Mouse (Mus musculus): Measurements from ENCODE around the gene Filip1l.
"Not testable (repeated sequence)": the region's sequence is repeated elsewhere in the genome, so short reads cannot be mapped to it uniquely, and the experiment has no call there.

Gene Filip1l

DNA sequence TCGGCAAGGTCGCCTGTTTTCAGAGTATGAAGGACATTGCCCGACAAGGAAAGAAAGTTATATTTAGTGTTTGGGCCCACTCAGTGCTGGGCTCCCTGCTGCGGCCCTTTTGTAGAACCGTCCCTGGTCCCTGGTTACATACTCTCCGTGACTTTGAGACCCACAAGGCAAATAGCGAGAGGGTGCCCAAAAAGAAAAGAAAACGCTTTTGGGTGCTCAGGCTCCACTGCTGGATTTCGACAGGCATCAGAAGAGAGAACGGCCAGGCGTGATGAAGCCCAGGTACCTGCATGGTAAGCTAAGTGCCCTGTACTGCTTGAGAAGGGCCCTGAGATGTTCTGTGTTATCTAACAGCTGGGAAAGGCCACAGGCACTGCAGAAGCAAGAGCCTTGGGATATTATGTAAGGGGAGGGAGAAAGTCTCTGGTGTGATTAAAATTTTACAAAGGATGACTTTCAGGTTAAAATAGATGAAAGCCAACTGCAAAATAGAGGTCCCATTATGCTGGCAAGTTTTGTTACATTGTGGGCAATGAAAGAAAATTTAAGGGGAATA, 351 bp downstream of the Filip1l start:
- no peak for DNase-seq (ENCODE audit: low spot score in 2 of 2)

DNA sequence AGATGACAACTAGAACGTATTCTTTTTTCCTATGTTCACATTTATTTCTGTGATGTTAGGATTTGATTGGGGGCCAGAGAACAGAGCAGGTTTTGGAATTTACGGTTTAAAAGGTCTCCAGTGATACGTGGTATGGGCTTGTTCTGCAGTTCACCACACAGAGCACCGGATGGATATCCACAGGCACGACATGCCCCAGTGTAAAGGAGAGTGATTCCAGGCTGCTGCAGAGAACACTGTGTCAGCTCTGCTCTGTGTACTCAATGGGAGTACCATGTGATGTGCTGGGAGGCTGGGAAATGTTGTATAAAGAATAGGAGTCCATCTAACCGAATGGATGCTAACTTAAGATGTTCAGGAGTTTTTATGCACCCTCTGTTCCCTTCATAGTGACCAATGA, 1.0 kb downstream of the Filip1l start:
- DNase-seq (ENCODE audit: low spot score in 2 of 2): no peak

DNA sequence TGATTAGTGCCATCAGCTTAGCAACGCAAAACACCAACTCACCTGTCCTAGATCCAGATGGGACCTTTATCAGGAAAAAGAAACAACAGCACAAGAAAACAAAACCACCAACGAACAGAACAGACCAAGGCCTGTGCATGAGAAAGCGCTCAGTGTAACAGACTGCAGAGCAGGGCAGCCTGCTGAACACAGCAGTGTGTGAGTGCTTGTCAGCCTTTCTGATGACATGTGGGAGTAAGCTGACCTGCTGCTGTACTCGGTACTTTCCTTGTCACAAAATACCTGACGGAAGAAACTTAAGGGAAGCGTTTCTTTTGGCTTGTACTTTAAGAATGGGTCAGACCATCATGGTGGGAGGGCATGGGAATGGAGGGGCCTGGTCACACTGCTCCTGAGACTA, 3.6 kb downstream of the Filip1l start:
- DNase-seq (ENCODE audit: low spot score in 2 of 2): no peak

DNA sequence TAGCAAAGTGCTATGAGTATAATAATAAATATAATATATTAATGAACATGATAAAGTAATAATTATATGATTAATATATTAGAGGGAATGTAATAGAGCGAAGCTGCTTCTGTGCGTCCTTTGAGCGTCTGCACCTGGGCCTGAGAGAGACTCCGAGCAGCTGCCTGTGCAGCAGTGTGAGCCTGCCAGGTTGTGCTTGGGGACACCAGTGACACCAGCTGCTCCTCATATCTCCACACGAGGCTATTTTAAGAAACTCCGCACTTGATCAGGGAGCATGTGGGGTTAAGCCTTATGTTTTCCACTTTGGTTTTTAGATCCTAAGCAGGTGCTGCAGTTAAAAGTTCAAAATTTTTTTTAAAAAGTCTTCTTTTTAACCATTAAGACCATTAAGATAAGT, 4.1 kb downstream of the Filip1l start:
- DNase-seq (ENCODE audit: low spot score in 2 of 2): no peak

GRCm38 (mm10) chr16:57359251-57359650, 6.4 kb downstream of the Filip1l start:
- DNase-seq (ENCODE audit: low spot score in 2 of 2): no peak

- DNase-seq (ENCODE audit: low spot score in 2 of 2): no peak
These were observed 7.9 kb downstream of the Filip1l start for GRCm38 (mm10) chr16:57360785-57361184.

- peak; percentile 30 to 39 for DNase-seq (ENCODE audit: low spot score in 2 of 2)
These were observed 9.9 kb downstream of the Filip1l start for GRCm38 (mm10) chr16:57362679-57363401.

DNA sequence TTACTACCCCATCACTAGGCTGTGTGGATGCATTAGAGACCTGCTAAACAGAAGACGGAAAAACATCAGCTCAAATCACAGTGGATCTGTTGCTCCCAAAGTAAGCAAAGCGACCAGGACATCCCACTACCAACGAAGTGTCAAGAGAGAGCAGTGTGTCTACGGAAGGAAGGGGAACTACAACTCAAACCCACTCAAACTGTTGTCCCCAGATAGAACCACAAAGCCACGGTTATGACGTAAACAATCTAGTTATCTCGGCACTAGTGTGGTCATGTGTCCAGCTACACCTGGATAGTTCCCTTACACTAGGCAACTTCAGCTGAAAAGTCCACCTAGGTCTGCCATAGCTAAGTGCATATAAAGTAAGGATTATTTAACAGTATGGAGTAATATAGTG, 11.6 kb downstream of the Filip1l start:
- no peak for DNase-seq (ENCODE audit: low spot score in 2 of 2)

DNA sequence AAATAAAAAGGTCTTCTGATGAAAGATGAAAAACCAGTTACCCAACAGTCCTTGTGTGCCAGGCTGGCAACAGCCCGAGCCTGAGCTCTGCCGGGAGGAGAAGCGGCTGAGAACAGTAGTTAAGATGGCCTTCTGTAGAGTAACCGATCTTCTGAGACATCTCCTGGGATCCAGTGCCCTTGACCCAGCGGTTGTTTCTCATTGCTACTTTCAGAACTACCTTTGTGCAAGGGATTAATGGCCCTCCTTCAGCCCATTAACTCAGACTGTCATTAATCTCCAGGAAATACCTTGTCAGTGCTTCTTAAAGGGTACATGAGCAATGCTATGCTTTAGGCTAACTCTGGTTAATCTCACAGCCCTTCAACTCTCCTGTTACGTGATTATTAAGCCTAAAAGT, 13.2 kb downstream of the Filip1l start:
- no peak for DNase-seq (ENCODE audit: low spot score in 2 of 2)

DNA sequence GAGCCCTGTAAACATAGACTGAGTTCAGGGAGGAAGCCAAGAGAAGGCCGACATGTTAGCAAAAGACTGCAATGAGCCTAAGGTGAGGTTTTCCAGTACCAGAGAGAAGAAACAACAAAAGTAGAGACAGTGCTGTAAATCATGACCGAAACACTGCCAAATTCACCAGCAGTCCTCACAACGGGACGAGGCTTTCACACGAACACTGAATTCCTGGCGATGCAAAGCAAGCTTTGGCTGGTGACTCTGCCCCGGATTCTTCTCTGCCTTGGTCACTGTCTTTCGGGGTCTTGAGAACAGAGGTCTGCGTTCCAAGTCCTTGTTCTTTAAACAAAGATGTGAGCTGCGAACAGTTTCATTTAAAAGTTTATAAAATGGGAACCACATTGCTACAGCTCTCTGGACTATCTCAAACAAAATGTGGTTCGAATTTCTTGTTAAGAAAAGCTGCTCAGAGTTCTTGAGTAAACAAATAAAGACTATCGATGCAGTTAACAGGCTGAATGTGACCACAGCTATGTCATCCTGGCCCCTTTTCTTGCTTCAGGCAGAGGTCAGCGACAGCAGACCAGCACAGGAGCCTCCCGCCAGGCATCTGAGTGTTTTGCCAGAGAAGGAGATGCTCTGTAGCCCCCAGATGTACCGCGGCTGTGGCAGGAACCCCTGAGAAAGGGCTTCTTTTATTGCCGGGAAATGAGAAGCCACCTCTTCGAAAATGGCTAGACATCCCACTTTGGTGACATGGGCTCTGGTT, 14.2 kb downstream of the Filip1l start:
- no peak for DNase-seq (ENCODE audit: low spot score in 2 of 2)

GRCm38 (mm10) chr16:57369846-57370496, 17.1 kb downstream of the Filip1l start:
- no peak for DNase-seq (ENCODE audit: low spot score in 2 of 2)

DNA sequence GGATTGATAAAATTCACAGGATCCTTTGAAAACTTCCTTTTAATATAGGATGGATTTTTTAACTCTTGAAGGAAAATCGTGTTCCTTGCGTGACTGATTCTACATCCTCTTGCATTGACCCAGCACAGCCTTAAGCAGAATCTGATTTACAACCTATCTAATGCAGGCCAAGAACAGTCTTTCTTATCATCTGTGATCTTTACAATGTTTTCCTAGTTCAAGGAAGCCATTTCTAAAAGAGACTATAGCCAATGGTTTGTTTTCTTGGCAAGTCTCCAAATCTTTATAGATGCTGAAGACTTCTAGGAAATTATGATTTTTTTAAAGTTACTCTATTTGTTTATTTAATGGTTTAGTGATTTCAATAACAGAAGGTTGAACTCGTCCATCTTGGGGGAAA, 19.3 kb downstream of the Filip1l start:
- no peak for DNase-seq (ENCODE audit: low spot score in 2 of 2)

GRCm38 (mm10) chr16:57375248-57375837, 22.4 kb downstream of the Filip1l start:
- DNase-seq (ENCODE audit: low spot score in 2 of 2): no peak

- no peak for DNase-seq (ENCODE audit: low spot score in 2 of 2)
These were observed 25.9 kb downstream of the Filip1l start for GRCm38 (mm10) chr16:57378631-57379330.

- no peak for DNase-seq (ENCODE audit: low spot score in 2 of 2)
These were observed 30.5 kb downstream of the Filip1l start for GRCm38 (mm10) chr16:57383266-57383971.

DNA sequence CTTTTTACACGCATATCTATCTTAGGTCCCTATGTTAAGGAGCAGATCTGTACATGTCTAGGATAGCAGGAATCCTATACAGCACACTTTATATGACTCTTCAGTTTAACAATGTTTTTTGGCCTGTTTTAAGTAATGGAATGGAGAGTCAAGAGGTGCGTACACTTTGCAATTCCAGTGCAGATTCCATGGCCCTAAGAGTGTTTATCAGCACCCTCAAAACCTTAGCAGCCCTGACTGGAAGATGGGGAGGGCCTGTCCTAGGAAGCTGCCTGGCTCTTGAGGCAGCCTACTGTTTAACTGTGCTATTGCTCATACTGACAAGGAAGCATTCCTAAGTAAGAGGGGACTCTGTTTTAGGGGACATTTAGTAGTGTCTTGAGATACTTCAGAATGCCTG, 31.4 kb downstream of the Filip1l start:
- DNase-seq (ENCODE audit: low spot score in 2 of 2): no peak

- DNase-seq (ENCODE audit: low spot score in 2 of 2): no peak
These were observed 36.8 kb downstream of the Filip1l start for GRCm38 (mm10) chr16:57389566-57390251.

DNA sequence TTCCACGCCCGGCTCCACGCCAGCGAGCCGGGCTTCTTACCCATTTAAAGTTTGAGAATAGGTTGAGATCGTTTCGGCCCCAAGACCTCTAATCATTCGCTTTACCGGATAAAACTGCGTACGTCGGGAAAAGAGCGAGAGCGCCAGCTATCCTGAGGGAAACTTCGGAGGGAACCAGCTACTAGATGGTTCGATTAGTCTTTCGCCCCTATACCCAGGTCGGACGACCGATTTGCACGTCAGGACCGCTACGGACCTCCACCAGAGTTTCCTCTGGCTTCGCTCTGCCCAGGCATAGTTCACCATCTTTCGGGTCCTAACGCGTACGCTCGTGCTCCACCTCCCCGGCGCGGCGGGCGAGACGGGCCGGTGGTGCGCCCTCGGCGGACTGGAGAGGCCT, 38.3 kb downstream of the Filip1l start:
- DNase-seq (ENCODE audit: low spot score in 2 of 2): not testable (repeated sequence)

- no peak for DNase-seq (ENCODE audit: low spot score in 2 of 2)
These were observed 39.6 kb downstream of the Filip1l start for GRCm38 (mm10) chr16:57392461-57392860.

- DNase-seq (ENCODE audit: low spot score in 2 of 2): no peak
These were observed 40.3 kb downstream of the Filip1l start for GRCm38 (mm10) chr16:57393161-57393560.
